In genomic region chr19:33065274-33066200, GRCm38 (mm10) we compare ENCODE assay signal across 10 mouse cellular contexts.
DNase-seq lines count a peak whose midpoint lies in the region; ATAC-seq lines count a peak whose summit lies in the region.
"Had no signal": no experiment of that assay in that cellular context is flagged by ENCODE, and none has a peak within 500 bp of the region (broad histone marks: within the 10 kb centered on the region; RNA-seq: fewer than 3 reads in every experiment).

No protein-coding gene starts in this region.

- WGBS in liver, embryonic 11.5 days, result 82% methylated on average over 19 of the region's 19 CpGs

- no peaks in the 10 kb centered on the region for H3K4me1 ChIP-seq in liver, embryonic 11.5 days (replicated peaks; ENCODE audit: control insufficient read depth, insufficient read depth, low read length)
- H3K4me1 ChIP-seq: neural tube, embryonic 13.5 days had no signal

- DNase-seq in embryo, embryonic 10 days (ENCODE audit: low spot score), result peak; percentile 21
- DNase-seq in embryo, embryonic 9.5 days (ENCODE audit: extremely low spot score), result no peak
- DNase-seq in kidney, postnatal 10 days, result peak; percentile 59
- no peak for DNase-seq in kidney, adult 8-10 months
- DNase-seq in urinary bladder, postnatal 14 days (ENCODE audit: low spot score), result peak; percentile 6
- no peak for DNase-seq in urinary bladder, adult 2 months (ENCODE audit: low spot score)
- DNase-seq in liver, embryonic 11.5 days (ENCODE audit: low spot score), result no peak
- no peak for DNase-seq in layer of hippocampus, adult 9-11 months
- DNase-seq: liver, postnatal 0 days had no signal

- H3K27ac ChIP-seq in liver, embryonic 11.5 days (ENCODE audit: low read depth, low read length), result no peak overlapping the region
- H3K27ac ChIP-seq: neural tube, embryonic 13.5 days had no signal

- H3K4me2 ChIP-seq in liver, embryonic 11.5 days, result no peak overlapping the region
- H3K4me2 ChIP-seq: neural tube, embryonic 13.5 days had no signal

- H3K4me3 ChIP-seq in liver, embryonic 11.5 days (ENCODE audit: low read depth, low read length), result no peak overlapping the region
- H3K4me3 ChIP-seq: neural tube, embryonic 13.5 days had no signal

- H3K36me3 ChIP-seq in liver, embryonic 11.5 days (ENCODE audit: control insufficient read depth, insufficient read depth, low read length), result no peaks in the 10 kb centered on the region
- H3K36me3 ChIP-seq: neural tube, embryonic 13.5 days had no signal

- no peak for ATAC-seq in liver, embryonic 11.5 days (replicated peaks; ENCODE audit: low FRiP score)
- ATAC-seq: liver, postnatal 0 days had no signal

- no peak overlapping the region for H3K9ac ChIP-seq in liver, embryonic 11.5 days (ENCODE audit: low read depth, low read length)
- H3K9ac ChIP-seq: liver, postnatal 0 days; neural tube, embryonic 13.5 days had no signal

- no peaks in the 10 kb centered on the region for H3K9me3 ChIP-seq in liver, embryonic 11.5 days (ENCODE audit: control insufficient read depth, low read length)
- H3K9me3 ChIP-seq: neural tube, embryonic 13.5 days had no signal

- no peaks in the 10 kb centered on the region for H3K27me3 ChIP-seq in liver, embryonic 11.5 days (replicated peaks; ENCODE audit: control insufficient read depth, insufficient read depth, low read length)
- H3K27me3 ChIP-seq: neural tube, embryonic 13.5 days had no signal

Comparison
In these comparisons a context has a peak if more than half of its experiments do, and no peak if none do; other contexts are left out.
1. DNase-seq: peak in embryo, embryonic 10 days (single experiment), kidney, postnatal 10 days (single experiment) and urinary bladder, postnatal 14 days (single experiment); none in embryo, embryonic 9.5 days (single experiment), kidney, adult 8-10 months (0 of 2), urinary bladder, adult 2 months (single experiment), liver, embryonic 11.5 days (single experiment) and layer of hippocampus, adult 9-11 months (single experiment).